Mouse (Mus musculus) ovary, postnatal 14 days (tissue): ENCODE measurements around the gene Rrnad1.
"Not testable (repeated sequence)": the region's sequence is repeated elsewhere in the genome, so short reads cannot be mapped to it uniquely, and the experiment has no call there.

Experiments used
- DNase-seq: peaks from one replicate; pipeline ENCODE4 v3.0.0; 2022; ENCODE audit warnings: low spot score

The Rrnad1 gene

DNA sequence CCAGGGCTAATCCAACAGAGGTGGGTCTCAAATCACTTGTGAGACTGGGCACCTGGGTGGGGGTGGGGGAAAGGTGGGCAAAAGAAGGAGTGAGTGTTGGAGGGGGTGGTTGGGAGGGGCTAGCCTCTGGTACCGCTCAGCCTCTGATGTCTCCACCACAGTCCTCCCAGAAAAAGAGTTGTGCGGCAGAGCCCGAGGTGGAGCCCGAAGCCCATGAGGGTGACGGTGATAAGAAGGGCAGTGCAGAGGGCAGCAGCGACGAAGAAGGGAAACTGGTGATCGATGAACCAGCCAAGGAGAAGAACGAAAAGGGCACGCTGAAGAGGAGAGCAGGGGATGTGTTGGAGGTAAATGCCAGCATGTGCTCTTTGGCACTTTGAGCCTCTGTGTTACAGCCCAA is 16.6 kb downstream of the Rrnad1 start:
- DNase-seq = no peak

DNA sequence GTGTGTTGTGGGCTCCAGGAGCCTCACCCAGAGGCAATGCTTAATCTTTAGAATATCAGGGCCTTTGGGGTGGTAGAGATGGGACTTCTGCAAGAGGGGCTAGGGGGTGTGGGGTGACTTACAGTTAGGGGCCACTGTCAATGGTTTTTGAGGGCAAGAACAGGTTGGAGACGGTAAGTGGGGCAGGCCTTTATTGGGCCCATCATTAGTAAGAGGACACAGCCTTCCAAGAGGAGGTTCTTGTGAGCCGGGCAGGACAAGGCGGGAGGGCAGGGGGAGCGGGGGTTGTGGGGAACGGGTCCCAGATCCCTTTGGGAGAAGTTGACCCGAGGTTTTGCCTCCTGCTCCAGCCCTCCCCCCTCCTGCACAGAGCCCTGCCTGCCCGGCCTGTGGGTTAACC is 17.0 kb downstream of the Rrnad1 start:
- DNase-seq = no peak

DNA sequence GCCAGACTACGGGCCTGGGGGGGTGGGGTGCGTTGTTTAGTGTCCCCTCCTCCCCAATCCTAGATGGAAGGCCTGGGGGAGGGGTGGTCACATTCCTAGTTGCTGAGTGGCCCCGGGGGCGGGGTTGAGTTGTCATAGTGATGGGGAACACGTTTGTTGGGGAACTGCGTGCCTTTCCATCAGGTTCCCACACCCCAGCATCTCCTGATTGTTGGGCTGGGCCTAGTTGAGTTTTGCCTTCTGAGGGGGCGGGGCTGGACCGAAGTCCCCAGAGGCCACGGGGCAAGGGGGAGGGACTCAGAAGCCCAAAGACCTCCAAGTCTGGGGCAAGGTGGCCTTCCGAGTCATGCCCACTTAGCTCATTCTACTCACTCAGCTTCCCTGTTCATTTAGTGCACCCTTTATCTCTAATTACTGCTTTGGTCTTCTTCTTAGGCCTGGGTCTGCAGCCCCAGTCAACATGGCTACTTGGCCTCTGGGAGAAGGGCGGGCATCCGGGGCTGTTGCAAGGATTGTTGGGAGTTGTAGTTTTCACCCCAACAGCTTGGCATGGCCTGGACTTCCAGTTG is 19.9 kb downstream of the Rrnad1 start:
- DNase-seq = peak; percentile 72

DNA sequence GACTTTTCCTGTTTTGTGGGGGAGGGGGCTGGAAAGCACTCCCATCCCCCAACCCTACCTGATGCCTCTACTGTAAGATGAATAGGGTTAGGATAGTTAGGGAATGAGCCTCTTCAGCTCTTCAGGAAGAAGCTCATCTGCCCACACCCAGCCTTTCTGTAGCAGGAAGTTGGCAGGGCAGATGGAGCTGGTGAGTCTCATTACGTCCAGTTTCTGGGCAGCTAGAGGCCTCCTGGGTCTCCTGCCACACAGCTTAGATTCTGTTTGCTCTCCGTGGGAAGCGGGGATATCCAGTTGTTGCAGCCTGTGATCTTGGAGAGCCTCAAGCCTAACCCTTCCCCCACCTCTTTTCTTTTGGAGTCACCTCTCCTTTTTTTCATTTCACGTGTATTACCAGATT is 20.6 kb downstream of the Rrnad1 start:
- DNase-seq = no peak

DNA sequence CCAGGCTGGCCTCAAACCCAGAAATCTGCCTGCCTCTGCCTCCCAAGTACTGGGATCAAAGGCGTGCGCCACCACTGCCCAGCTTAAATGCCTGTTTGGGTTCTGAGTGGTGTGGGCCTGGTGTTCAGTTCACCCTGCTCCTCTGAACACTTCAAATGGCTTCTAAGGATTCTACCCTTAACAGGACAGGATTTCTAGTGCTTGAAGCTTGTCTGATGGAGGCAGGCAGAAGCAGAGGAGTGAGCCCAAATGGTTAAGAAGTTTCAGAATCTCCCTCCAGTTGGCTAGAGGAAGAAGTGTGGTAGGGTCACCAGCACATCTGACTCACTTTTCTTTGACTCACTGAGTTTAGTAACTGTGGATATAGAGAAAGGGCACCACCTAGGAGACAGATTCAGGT is 21.1 kb downstream of the Rrnad1 start:
- no peak for DNase-seq

DNA sequence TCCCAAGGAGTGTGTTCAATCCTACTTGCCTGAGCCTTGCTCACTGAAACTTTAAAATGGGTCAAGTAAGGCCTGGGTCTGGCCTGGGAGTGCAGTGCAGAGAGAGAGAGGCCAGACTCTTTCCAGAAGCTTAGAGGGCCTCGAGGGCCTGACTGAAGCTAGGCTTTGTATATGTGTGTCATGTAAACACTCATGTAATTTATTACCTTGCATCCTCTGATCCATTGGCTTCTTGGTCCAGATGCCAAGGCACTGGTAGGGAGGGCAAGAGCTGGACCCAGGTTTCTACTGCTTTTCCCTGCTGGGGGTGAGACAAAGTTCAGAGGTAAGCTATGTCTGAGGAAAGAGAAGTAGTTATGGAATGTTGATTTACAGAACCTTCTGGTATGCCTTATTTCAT is 22.6 kb downstream of the Rrnad1 start:
- no peak for DNase-seq

DNA sequence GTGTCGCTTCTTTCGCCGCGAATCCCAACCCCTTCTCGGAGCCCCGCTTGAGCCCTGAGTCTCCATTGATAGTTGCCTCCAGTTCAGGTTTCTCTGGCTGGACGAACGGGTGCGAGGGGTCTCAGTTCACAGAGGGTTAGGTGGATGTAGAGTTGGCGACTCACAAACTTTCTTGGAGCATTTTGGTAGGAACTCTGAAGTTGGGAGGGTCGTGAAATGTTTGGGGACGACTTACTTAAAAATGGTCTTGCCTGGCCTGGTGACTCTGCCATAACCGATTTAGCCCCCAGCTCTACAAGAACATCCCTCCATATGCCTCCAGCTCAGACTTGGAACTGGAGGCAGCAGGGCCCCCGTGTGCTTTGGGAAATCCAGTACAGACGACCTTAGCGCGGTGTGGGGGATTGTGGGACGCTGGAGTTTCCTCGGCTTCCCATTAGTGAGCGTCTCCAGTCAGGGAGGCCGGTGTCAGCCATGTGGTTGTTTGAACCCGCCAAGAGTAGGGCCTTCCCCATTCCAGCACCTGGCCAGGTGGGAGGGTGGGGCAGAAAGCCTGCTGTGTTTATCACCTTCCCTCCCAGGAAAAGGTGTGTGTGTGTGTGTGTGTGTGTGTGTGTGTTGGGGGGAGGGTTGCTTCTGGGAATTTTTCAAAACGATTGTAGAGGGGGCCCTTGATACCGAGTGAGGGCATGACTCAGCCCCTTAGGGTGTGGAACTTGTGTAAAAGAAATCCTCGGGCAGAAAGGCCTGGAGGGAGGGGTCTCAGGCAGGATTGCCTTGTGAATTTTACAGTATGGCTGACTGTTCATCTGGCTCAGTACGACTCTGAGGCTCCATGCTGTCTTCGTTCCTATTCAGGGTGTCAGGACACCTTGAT is 23.3 kb downstream of the Rrnad1 start:
- no peak for DNase-seq

DNA sequence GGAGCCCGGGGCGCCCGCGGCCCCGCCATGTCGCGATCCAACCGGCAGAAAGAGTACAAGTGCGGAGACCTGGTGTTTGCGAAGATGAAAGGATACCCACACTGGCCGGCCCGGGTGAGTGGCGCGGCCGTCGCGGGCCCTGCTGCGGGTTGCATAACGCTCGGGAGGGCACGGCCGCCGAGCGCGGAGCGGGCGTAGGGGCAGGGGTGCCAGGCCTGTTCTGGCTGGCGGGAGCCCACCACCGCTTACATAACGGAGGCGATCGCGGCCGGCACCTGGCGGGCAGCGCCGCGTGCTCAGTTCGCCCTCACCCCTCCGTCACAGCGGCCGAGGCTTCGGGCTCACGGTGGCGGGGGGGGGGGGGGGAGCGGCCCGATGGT is 23.9 kb downstream of the Rrnad1 start:
- no peak for DNase-seq

DNA sequence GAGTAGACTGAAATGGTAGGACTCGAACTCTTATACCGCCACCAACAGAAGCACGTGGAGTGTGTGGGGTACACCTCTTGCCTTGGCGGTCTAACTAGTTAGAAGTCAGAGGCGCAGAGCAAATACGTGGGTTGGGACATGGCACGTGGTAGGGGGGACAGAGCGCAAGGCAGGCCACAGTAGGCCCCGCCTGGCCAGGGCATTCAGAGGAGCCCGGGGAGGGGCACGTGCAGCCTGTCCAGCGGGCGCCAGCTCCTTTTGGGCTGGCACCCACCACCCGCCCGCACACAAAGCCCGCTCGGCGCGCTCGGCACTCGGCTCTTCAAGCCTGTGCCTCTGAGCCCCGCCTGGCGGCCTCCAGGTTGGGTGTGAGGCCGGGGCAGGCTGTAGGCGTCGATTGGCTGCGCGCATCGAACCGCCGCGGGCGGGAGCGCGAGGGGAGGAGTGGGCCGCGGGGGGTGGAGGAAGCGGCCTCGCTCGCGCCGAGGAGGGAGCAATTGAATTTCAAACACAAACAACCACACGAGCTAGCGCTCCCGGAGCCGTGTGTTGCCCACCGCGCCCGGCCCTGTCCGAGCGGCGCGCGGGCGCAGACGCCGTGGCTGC is 24.5 kb downstream of the Rrnad1 start, which contains the start of gene Hdgf:
TSS of gene Hdgf (plus strand) at position 442 of the 606 bp plus-strand sequence.
- DNase-seq = peak; percentile 84

DNA sequence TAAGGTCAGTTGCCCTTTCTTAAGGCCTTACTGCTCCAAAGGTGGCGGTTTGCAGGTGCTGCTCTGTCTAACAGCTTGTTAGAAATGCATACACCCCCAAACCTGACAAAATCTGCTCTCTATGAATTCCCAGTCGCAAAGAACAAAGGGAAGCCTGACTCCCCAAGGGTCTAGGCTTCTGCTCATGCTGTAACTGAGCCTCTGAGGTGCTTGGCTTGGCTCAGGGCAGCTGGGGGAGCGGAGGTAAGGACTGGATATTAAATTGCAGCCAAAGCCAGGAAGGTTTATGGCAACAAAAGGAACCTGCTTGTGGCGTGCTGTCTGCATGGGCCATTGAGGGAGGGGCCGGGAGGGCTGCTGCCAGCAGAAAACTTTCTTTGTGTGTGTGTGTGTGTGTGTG is 26.7 kb downstream of the Rrnad1 start:
- no peak for DNase-seq

DNA sequence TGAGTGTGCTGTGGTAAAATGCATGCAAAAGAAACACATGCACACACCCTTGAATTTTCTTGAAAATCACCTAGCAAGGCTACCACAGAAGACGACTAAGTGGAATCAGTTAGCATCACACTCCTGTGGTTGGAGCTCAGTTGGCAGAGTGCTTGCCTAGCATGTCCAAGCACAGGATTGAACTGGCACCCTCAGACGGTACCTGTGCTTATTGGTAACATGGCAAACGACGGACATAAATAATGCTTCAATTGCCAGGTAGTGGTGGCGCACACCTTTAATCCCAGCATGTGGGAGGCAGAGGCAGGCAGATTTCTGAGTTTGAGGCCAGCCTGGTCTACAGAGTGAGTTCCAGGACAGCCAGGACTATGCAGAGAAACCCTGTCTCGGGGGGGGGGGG is 28.6 kb downstream of the Rrnad1 start:
- DNase-seq = not testable (repeated sequence)

DNA sequence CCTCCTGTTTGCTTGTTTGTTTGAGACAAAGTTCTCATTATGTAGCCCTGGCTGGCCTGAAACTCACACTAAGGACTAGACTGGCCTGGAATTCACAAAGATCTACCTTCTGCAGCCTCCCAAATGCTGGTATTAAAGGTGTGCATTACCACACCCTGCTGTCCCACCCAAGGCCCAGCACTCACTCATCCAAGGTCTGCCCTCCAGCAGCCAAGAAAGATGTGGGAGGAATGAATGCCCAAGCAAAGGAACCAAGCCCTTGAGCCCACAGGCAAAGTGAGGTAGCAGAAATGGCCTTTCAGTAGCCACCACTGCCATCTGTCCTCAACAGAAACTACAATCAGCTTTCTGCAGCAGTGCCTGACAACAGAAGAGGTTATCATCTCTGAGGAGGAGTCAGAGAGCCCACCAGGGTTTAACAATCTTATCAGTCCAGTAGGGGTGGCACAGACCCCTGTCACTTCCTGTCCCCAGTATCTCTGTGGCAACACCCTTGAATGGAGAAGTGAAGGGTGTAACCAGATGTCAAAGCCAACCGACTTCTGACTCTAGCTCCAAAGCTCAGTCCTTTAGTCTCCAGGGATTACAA is 29.4 kb downstream of the Rrnad1 start:
- DNase-seq = no peak

DNA sequence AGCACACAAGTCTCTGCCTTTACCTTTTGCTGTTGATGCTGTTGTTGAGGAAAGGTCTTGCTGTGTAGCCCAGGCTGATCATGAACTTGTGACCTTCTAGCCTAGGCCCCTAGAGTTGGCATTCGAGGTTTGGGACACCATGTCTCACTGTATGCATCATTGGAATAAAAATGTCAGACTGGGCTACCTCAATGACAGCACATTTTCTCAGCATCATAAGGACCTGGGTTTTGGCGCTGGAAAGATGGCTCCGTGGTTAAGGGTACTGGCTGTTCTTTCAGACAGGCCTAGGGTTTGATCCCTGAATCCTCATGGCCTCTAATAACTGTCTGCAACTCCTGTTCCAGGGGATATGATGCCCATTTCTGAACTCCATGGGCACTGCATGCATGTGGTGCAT is 30.7 kb downstream of the Rrnad1 start:
- DNase-seq = no peak

DNA sequence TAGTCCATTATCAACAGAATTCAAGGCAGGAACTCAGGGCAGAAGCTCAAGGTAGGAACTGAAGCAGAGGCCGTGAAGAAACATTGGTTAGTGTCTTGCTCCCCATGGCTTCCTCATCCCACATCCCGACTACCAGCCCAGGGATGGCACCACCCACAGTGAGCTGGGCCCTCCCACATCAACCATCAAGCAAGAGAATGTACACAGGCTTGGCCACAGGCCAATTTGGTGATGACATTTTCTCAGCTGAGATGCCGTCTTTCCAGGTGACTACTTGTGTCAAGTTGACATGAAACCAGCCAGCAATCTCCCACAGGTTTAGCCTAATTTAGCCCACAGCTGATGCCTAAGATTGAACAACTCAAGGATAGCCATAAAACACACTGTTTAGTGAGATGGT is 31.3 kb downstream of the Rrnad1 start:
- DNase-seq = no peak

DNA sequence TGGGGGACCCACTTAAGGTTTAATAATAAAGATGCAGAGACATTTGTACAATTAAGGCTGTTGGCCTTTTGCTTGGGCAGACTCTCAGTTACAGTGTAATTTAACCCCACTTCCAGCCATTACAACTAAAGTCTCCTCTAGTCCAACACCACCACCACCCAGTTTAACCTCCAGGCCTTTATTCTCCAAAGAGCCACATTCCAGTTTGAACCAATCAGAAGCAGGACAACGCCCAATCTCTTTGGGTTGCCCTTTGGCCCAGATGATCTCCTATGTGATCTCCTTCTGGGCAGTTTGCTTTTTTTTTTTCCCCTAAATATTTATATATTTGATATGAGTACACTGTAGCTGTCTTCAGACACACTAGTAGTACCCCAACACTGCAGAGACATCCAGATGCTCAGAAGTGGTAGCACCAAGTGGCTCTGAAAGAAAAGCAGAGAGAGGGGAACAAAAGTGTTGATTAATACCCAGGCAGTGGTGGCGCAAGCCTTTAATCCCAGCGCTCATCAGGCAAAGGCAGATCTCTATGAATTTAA is 37.1 kb downstream of the Rrnad1 start:
- DNase-seq = no peak

DNA sequence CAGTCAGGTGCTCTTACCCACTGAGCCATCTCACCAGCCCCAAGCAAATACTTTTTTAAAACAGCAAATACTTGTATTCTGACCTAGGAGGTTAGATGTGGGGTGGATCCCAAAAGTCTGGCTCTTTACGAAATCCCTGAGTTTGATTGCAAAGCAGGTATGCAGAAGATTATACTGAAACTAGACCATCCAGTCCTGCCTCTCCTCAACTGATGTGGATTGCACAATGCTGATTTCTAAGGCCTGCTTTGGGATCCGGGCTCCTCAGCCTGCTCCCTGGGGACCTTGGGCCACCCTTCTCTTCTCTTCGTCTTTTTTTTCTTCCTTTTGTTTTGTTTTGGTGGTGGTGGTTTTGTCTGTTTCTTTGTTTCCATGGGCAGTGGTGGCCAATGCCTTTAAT is 39.0 kb downstream of the Rrnad1 start:
- DNase-seq = no peak

DNA sequence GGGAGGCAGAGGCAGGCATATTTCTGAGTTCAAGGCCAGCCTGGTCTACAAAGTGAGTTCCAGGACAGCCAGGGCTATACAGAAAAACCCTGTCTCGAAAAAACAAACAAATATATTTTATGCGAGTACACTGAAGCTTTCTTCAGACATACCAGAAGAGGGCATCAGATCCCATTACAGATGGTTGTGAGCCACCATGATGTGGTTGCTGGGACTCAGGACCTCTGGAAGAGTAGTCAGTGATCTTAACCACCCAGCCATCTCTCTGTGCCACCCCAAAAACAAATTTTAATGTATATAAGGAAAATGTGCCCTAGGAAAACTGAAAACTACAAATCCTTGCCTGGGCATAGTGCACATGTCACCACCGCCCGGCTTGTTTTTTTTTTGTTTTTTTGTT is 43.1 kb downstream of the Rrnad1 start:
- DNase-seq = not testable (repeated sequence)

DNA sequence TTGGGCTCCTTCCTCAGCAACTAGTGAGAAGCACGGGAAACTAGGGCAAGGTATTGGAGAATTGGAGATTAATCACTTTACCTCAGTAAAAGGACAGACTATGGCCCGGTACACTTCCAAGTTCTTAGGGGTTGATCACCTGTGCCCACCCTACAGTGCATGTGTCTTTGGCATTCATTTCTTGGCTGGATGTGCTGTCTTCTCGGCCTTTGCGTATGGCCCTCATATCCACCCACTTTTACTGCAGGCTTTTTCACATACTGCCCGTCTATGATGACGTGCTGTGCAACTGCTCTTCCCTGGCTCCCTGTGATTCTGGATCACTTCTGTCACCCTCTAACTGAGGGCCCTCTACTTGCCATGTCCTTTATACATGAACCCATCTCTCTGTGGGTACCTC is 44.1 kb downstream of the Rrnad1 start:
- DNase-seq = no peak

DNA sequence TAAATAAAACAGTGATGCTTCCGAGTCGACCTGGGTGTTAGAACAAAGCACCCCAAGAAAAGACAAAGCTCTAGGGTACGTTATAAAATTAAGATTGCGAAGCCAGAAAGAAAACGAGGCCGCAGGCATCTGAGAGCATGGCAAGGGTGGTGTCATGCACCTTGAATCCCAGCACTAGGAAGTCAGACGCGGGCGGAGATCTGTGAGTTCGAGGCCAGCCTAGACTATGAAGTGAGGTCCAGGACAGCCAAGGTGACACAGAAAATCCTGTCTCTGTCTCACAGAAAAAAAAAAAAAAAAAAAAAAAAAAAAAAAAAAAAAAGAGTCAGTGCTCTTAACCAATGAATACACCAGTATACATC is 44.5 kb downstream of the Rrnad1 start:
- DNase-seq = no peak

DNA sequence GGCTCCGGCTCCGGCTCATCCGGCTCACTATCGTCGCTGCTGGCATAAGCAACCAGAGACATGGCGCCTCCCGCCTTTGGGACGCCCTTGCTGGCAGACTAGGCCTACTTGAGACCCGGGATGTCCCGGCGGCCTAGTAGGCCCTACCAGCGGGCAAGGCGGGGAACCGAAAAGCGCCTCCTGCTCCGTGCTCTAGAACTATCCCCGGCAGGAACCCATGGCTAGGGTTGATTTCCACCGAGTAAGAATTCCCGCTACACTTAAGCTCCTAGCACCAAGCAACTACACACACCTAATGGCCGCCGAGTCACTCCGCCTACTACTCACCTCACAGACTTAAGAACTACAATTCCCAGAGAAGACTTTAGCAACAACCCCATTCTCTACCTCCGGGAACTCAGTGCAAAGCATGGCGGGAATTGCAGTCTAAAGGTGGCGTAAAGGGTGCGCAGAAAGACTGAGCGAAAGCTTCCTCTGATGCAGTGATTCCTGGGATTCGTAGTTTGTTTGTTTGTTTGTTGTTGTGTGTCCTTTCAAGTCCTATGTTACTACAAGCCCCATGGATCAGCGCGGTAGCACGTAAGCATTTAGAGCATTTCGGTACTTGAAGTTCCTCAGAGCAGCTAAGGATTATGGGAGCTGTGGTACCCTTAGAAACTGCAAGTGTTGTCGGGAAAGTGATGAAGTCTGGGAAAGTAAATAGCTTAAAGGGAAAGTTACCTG is 45.1 kb downstream of the Rrnad1 start, which contains the start of gene Prcc:
TSS of gene Prcc (minus strand) at position 328 of the 723 bp plus-strand sequence.
- peak; percentile 69 for DNase-seq

DNA sequence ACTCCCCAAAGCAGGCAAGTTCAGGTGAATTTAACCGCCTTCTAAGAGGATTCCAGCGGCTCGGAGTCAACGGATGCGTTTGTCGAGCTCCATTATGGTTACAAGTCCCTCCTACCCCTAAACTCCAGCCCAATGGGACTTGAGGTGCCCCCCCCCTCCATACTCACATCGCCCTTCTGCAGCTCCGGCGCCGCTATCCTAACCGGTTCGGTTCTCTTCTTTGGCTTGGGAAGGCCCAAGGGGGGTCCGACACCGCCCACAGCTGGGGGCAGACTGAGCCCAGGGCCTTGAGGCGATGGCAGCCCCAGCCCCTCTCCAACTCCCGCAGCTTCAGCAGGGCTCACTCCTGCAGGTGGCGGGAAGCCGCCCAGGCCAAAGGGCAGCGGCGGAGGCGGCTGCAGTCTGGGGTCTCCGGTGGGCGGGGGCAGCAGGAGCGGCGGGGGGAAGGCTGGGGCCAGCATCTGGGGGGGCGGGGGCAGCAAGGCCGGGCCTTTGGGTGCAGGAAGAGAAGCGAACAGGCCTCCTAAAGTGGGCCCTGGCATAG is 45.7 kb downstream of the Rrnad1 start:
- peak; percentile 28 for DNase-seq

DNA sequence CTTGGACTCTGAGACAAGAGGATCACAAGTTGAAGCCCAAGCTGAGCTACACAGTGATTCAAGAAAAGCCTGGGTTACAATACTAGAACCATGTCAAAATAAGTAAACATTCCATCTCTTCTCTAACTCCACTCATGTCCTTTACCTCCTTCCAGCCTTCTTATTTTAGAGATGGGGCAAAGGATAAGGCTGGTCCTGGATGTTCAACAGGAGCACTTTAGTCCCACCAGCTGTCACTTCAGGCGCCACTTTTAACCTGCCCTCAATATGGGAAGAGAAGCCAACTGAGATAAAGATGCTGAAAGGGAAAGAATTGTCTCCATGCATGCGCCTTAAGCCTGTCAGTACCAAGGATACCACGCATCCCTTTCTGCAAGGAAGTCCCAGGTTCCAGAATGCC is 46.2 kb downstream of the Rrnad1 start:
- DNase-seq = no peak
